Mouse (Mus musculus) lung, adult 18-20 months (tissue): ENCODE data around the gene Alox5.
"Not testable (repeated sequence)": the region's sequence is repeated elsewhere in the genome, so short reads cannot be mapped to it uniquely, and the experiment has no call there.

Experiments
- DNase-seq, 2 experiments: peaks; one replicate each; pipeline ENCODE4 v3.0.0; 2022; ENCODE audit warnings: mixed read lengths in 2 of 2

Alox5 gene

GRCm38 (mm10) chr6:116460544-116461283 lies at the start of gene Alox5:
TSS of gene Alox5 (minus strand) at chr6:116461178.
- DNase-seq, result peak; percentile 23 to 44

- DNase-seq, result not testable (repeated sequence)
Observed at GRCm38 (mm10) chr6:116506302-116507003, 45.5 kb upstream of the Alox5 start, which contains the start of gene Olfr212. TSS of gene Olfr212 (plus strand) at chr6:116506516.

- DNase-seq, result no peak
Observed at GRCm38 (mm10) chr6:116495960-116496359, 35.0 kb upstream of the Alox5 start.

- no peak for DNase-seq
Observed at GRCm38 (mm10) chr6:116493742-116494141, 32.8 kb upstream of the Alox5 start.

- DNase-seq, result no peak
Observed at GRCm38 (mm10) chr6:116488791-116489190, 27.8 kb upstream of the Alox5 start, which contains the start of gene Olfr211. TSS of gene Olfr211 (plus strand) at chr6:116489091.

GRCm38 (mm10) chr6:116486833-116487232 lies 25.9 kb upstream of the Alox5 start:
- DNase-seq, result no peak

GRCm38 (mm10) chr6:116485081-116485480 lies 24.1 kb upstream of the Alox5 start:
- no peak for DNase-seq

- DNase-seq, result no peak
Observed at GRCm38 (mm10) chr6:116468081-116468480, 7.1 kb upstream of the Alox5 start.

- DNase-seq, result no peak
Observed at GRCm38 (mm10) chr6:116459232-116459631, 1.7 kb downstream of the Alox5 start.

GRCm38 (mm10) chr6:116458728-116459127 lies 2.2 kb downstream of the Alox5 start:
- no peak for DNase-seq

- no peak for DNase-seq
Observed at GRCm38 (mm10) chr6:116456482-116456881, 4.5 kb downstream of the Alox5 start.

- peak; percentile 51 to 57 for DNase-seq
Observed at GRCm38 (mm10) chr6:116455781-116456180, 5.2 kb downstream of the Alox5 start.

GRCm38 (mm10) chr6:116440849-116441248 lies 20.1 kb downstream of the Alox5 start:
- no peak for DNase-seq

- DNase-seq, result no peak
Observed at GRCm38 (mm10) chr6:116440447-116440846, 20.5 kb downstream of the Alox5 start.

- no peak for DNase-seq
Observed at GRCm38 (mm10) chr6:116439531-116439930, 21.4 kb downstream of the Alox5 start.

GRCm38 (mm10) chr6:116438864-116439263 lies 22.1 kb downstream of the Alox5 start:
- DNase-seq, result no peak

- DNase-seq, result no peak
Observed at GRCm38 (mm10) chr6:116428282-116428681, 32.7 kb downstream of the Alox5 start.

GRCm38 (mm10) chr6:116427552-116427951 lies 33.4 kb downstream of the Alox5 start:
- DNase-seq, result no peak

GRCm38 (mm10) chr6:116423664-116424063 lies 37.3 kb downstream of the Alox5 start:
- DNase-seq, result no peak

- DNase-seq, result no peak
Observed at GRCm38 (mm10) chr6:116422991-116423390, 38.0 kb downstream of the Alox5 start.

- no peak for DNase-seq
Observed at GRCm38 (mm10) chr6:116420271-116420670, 40.7 kb downstream of the Alox5 start.

- DNase-seq, result no peak
Observed at GRCm38 (mm10) chr6:116419699-116420098, 41.3 kb downstream of the Alox5 start.

- no peak for DNase-seq
Observed at GRCm38 (mm10) chr6:116418487-116418886, 42.5 kb downstream of the Alox5 start.
